Mouse (Mus musculus) lung, adult 2 months (tissue): ENCODE measurements around the gene Lexm. TPM values are rescaled to one million over a fixed set of nuclear protein-coding genes. Genes with fewer than 3 reads are reported as not detected.

Source experiments
- DNase-seq: peaks from one replicate; pipeline ENCODE4 v3.0.0; 2022
- H3K4me1 ChIP-seq: fragments of 200-500 bp; 2 replicates; pipeline ENCODE4 v1.6.1; 2011; ENCODE audit warnings: low read length; ENCODE audit not compliant: control insufficient read depth, insufficient read depth
- H3K4me3 ChIP-seq: fragments of 200-500 bp; replicated peaks from 2 replicates; pipeline ENCODE3; 2011; ENCODE audit warnings: low read depth, mild to moderate bottlenecking, control low read depth, low read length; ENCODE audit errors: extremely low read depth
- CTCF ChIP-seq: fragments of 200-500 bp; IDR thresholded peaks from 2 replicates; pipeline ENCODE4 v1.5.1; 2011; ENCODE audit warnings: mild to moderate bottlenecking, low read length, control low read depth; ENCODE audit not compliant: insufficient read depth
- POLR2A ChIP-seq: fragments of 200-500 bp; IDR thresholded peaks from 2 replicates; pipeline ENCODE4 v1.6.1; 2011; ENCODE audit warnings: low read depth, mild to moderate bottlenecking, control low read depth, low read length, borderline replicate concordance; ENCODE audit errors: extremely low read depth
- WGBS: fragments of 180-500 bp; shearing (Covaris S2); methylation state at CpG from one replicate; pipeline ENCODE4 v1.1.7; 2018; 5-methylcytosine and 5-hydroxymethylcytosine counted together
- polyA plus RNA-seq: library from polyadenylated mRNA; depleted of rRNA; stranded (reverse); fragments of >200 nt; gene quantifications from 2 replicates; pipeline ENCODE4 v1.2.3, GENCODE M21; 2012; rRNA removed

Lexm gene
- polyA plus RNA-seq, 1 experiment = not detected

GRCm38 (mm10) chr4:106559343-106560212 lies 57.5 kb downstream of the Lexm start:
- no peak for TF ChIP-seq CTCF
- no peak for TF ChIP-seq POLR2A
- DNase-seq = no peak
- 32% methylated on average over 13 of the region's 13 CpGs for WGBS
- Histone ChIP-seq H3K4me3 (no peak overlapping the region), H3K4me1 (no peaks in the 10 kb centered on the region; the same call in 1 of the 2 replicates)

GRCm38 (mm10) chr4:106557978-106558377 lies 59.1 kb downstream of the Lexm start:
- Histone ChIP-seq H3K4me1 (no peaks in the 10 kb centered on the region; the same call in 1 of the 2 replicates), H3K4me3 (no peak overlapping the region)
- WGBS = no CpG with 5 or more reads among the region's 1 CpGs
- no peak for DNase-seq
- TF ChIP-seq POLR2A (no peak), CTCF (no peak)

- H3K4me3 ChIP-seq = no peak overlapping the region
- TF ChIP-seq CTCF (no peak), POLR2A (no peak)
- DNase-seq = no peak
- H3K4me1 ChIP-seq = no peaks in the 10 kb centered on the region; the same call in 1 of the 2 replicates
- 59% methylated on average over 5 of the region's 5 CpGs for WGBS
Observed at GRCm38 (mm10) chr4:106557262-106557661, 59.8 kb downstream of the Lexm start.

GRCm38 (mm10) chr4:106550516-106551166 lies 66.4 kb downstream of the Lexm start:
- no peak for DNase-seq
- no peaks in the 10 kb centered on the region for H3K4me1 ChIP-seq
- 46% methylated on average over 8 of the region's 8 CpGs for WGBS
- TF ChIP-seq CTCF (no peak), POLR2A (no peak)
- H3K4me3 ChIP-seq = no peak overlapping the region

GRCm38 (mm10) chr4:106548113-106548512 lies 68.9 kb downstream of the Lexm start:
- Histone ChIP-seq H3K4me3 (no peak overlapping the region), H3K4me1 (no peaks in the 10 kb centered on the region)
- WGBS = 85% methylated on average over 3 of the region's 3 CpGs
- no peak for DNase-seq
- TF ChIP-seq CTCF = no peak
- no peak for TF ChIP-seq POLR2A

- WGBS = 62% methylated on average over 1 of the region's 1 CpGs
- Histone ChIP-seq H3K4me3 (no peak overlapping the region), H3K4me1 (no peaks in the 10 kb centered on the region)
- DNase-seq = no peak
- TF ChIP-seq POLR2A = no peak
- TF ChIP-seq CTCF = no peak
Observed at GRCm38 (mm10) chr4:106546896-106547295, 70.1 kb downstream of the Lexm start.

GRCm38 (mm10) chr4:106545817-106546373 lies 71.1 kb downstream of the Lexm start:
- Histone ChIP-seq H3K4me3 (no peak overlapping the region), H3K4me1 (no peaks in the 10 kb centered on the region)
- TF ChIP-seq POLR2A (no peak), CTCF (no peak)
- 43% methylated on average over 8 of the region's 8 CpGs for whole genome bisulfite sequencing
- no peak for DNase-seq

GRCm38 (mm10) chr4:106542211-106542610 lies 74.8 kb downstream of the Lexm start:
- TF ChIP-seq CTCF = no peak
- no peak for TF ChIP-seq POLR2A
- H3K4me1 ChIP-seq = no peaks in the 10 kb centered on the region
- no peak for DNase-seq
- 74% methylated on average over 2 of the region's 2 CpGs for WGBS
- H3K4me3 ChIP-seq = no peak overlapping the region

GRCm38 (mm10) chr4:106541491-106541890 lies 75.5 kb downstream of the Lexm start:
- 50% methylated on average over 3 of the region's 3 CpGs for WGBS
- H3K4me1 ChIP-seq = no peaks in the 10 kb centered on the region
- no peak for DNase-seq
- no peak overlapping the region for H3K4me3 ChIP-seq
- TF ChIP-seq POLR2A (no peak), CTCF (no peak)

Other genes with a start within 250 kb of the Lexm start
- gene Pcsk9, start 152.9 kb downstream of the Lexm start, polyA plus RNA-seq = 0.10 and 0.39 TPM in 2 replicates
- not detected in 2 replicates for gene Bsnd, start 125.0 kb downstream of the Lexm start, polyA plus RNA-seq
- 81.7 and 94.0 TPM in 2 replicates for gene Dhcr24, start 56.2 kb downstream of the Lexm start, polyA plus RNA-seq
- gene Ttc22, start 5.2 kb upstream of the Lexm start, polyA plus RNA-seq = 1.8 and 8.2 TPM in 2 replicates
- gene Pars2, start 33.8 kb upstream of the Lexm start, polyA plus RNA-seq = 3.5 and 7.8 TPM in 2 replicates
- gene Ttc4, start 61.7 kb upstream of the Lexm start, polyA plus RNA-seq = 27.4 and 37.1 TPM in 2 replicates
- 0.41 and 1.5 TPM in 2 replicates for gene Mroh7, start 113.7 kb upstream of the Lexm start, polyA plus RNA-seq
- 0.77 and 1.4 TPM in 2 replicates for gene Fam151a, start 116.6 kb upstream of the Lexm start, polyA plus RNA-seq
- 9.8 and 18.6 TPM in 2 replicates for gene Acot11, start 187.8 kb upstream of the Lexm start, polyA plus RNA-seq